Mouse (Mus musculus): ENCODE measurements around the gene Aga.

DNA sequence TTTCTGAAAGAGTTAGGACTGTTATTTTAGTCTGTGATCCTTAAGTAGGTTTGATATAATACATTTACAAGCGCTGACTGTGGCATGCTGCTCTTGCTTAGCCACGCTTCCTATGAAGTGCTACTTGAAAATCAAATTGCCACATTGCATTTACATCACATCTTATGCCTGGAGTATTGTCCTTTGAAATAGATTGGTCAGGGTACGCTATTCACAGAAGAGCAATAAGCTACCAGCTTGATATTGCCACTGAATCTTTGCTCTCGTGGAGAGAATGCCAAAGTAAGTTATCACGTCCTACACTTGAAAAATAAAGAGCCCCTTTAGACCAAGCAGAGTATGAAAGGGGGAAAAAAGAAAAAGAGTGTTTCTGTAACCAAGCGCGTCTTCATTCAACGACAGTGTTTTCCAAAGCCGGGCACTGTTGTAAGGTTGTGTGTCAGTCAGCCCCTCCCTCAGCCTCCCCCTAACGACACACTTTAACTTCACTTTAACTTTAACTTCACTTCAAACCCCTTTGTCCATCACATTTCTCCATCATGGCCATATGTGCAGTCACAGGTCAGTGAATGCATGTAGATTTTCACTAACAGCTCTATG lies 51.0 kb downstream of the Aga start:
- TF ChIP-seq CTCF (IDR thresholded peaks at IDR 0.05; ENCODE audit: control insufficient read depth, insufficient read depth, low read length) = no peak
- TF ChIP-seq POLR2A (IDR thresholded peaks at IDR 0.05; ENCODE audit: borderline replicate concordance, control insufficient read depth, low read depth, low read length) = no peak
